Mouse (Mus musculus) naive thymus-derived CD4-positive, alpha-beta T cell, adult 5 months (primary cell): Measurements from ENCODE around the gene Cav1. TPM values are rescaled to one million over a fixed set of nuclear protein-coding genes. Genes with fewer than 3 reads are reported as not detected.

Experiments
- polyA plus RNA-seq: library from polyadenylated mRNA; unstranded; fragments of 100-300 nt; shearing (Covaris generic); gene quantifications from one replicate; pipeline ENCODE4 v1.2.1, GENCODE M21; 2017

Gene Cav1
- not detected for polyA plus RNA-seq

DNA sequence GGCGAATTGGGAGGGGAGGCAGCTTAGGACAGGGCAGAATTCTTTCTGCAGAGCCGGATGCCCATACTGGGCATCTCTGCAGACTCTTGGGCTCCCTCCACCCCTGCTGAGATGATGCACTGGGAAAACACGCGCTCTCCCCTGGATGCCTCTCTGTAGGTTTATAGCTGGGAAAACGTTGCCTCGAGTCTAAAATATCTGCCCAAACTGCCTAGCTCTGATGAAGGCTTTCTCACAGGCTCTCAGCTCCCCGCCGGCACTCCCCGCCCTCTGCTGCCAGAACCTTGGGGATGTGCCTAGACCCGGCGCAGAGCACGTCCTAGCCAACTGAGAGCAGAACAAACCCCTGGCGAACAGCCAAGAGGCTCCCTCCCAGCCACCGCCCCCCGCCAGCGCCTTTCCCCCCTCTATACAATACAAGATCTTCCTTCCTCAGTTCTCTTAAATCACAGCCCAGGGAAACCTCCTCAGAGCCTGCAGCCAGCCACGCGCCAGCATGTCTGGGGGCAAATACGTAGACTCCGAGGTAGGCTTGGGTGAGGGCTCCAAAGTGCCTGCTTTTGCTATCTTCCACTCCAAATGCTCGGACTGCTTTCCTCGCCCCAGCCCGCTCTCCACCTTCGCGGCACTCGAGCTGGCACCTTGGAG, at the start of gene Cav1:
Gene Cav1 (plus strand): TSS at position 382 of the 648 bp plus-strand sequence.

DNA sequence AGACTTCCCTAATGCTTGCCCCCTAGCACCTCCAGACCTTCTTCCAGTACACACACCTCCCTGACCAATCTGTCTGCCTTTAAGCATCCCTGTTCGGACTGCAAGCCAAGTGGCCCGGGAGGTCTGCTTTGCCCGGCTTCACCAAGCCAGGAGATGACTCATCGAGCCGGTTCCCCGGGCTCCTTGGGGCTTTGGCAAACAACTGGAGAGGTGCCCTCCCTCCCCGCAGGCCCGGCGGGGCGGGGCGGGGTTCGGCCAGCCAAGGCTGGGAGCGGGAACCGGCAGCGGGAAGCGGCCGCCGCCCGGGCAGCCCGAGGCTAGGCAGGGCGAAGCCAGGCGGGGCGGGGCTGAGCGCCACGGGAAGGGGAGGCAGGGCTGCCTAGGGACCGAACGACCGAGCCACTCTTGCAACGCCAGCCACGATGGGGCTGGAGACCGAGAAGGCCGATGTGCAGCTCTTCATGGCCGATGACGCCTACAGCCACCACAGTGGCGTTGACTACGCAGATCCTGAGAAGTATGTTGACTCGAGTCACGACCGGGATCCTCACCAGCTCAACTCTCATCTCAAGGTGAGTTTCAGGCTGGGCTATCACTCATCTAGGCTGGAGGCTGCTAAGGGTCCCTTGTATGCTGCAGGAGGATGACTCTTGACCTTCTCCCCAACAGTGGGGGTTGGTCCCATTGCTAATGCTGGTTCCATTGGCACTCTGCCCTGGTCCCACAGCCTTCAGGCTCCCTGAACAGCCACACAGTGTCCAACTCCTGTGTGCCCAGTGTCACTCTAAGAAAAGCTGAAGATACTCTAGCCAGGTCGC, 25.0 kb upstream of the Cav1 start, which contains the start of gene Cav2:
Gene Cav2 (plus strand): TSS at position 247 of the 818 bp plus-strand sequence.

Other genes starting within 250 kb of the Cav1 start
- 219 TPM for gene Tes, start 241.2 kb upstream of the Cav1 start, polyA plus RNA-seq
- gene Cav2, start 25.1 kb upstream of the Cav1 start, polyA plus RNA-seq, result not detected
- gene Met, start 157.5 kb downstream of the Cav1 start, polyA plus RNA-seq, result not detected